Mouse (Mus musculus) granulocyte monocyte progenitor cell, adult 5-6 weeks (primary cell): ENCODE results near the gene Tmod3. TPM values are rescaled to one million over a fixed set of nuclear protein-coding genes. Genes with fewer than 3 reads are reported as not detected.
A peak's percentile ranks its signal among the peaks of the same experiment; 100 is the strongest.

ENCODE experiments used
- ATAC-seq: replicated peaks from 2 replicates; pipeline ENCODE4 v1.8.0; 2016; ENCODE audit warnings: mild to moderate bottlenecking, moderate TSS enrichment, inconsistent platforms; ENCODE audit not compliant: poor library complexity, severe bottlenecking
- total RNA-seq, 2 experiments: library from RNA; stranded (forward) in 1 of 2; stranded (reverse) in 1 of 2; fragments of 200-712, 200-1000 nt in 1 of 2; fragments of >200 nt in 1 of 2; fragmentation: Nextera tagmentation in 1 of 2; gene quantifications; 2 replicates each; pipeline ENCODE4 v1.2.3; 2014 to 2017

Tmod3 gene
- 52.9 and 58.1 TPM in 2 replicates for total RNA-seq (2014; fragmentation: Nextera tagmentation)
- total RNA-seq (2017): 59.5 and 64.2 TPM in 2 replicates

GRCm38 (mm10) chr9:75559512-75560012, at the start of gene Tmod3:
Gene Tmod3, minus strand, starts transcription at chr9:75559657.
- peak; percentile 92 for ATAC-seq

DNA sequence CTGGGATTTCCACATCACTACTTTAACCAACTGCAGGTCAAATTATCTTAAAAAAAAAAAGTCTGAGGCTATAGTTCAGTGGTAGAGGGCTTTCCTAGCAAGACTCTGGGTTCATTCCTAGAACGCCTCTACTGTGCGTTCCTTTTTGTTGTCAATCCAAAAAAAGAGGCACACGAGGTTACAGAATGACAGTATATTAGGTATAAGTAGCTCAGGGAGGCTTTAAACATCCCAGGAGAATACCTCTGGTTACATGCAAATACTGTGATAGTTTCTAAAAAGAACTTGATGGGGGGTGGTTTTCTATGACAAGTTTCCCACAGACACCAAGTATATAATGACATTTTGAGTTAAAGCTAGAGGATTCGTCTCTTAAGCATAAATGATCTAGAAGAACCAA, 48.0 kb upstream of the Tmod3 start:
- no peak for ATAC-seq

DNA sequence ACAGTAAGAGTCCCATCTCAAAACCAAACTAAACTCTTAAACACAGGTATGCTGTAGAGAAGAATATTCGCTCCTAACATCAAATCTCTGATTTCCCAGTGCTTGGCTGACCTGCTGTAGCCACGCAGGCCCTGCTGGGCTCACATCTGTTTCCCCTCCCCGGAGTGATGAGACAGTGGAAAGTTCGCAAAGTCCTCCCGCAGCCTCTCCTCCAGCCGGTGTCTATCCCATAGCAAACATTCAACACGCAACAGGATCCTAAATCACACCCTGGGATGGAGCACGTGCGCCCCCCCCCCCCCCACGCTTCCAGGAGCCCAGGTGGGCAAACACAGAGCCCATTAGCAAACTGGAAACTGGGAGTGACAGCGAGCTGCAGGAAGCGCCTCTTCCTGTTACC, 42.1 kb upstream of the Tmod3 start:
- no peak for ATAC-seq

DNA sequence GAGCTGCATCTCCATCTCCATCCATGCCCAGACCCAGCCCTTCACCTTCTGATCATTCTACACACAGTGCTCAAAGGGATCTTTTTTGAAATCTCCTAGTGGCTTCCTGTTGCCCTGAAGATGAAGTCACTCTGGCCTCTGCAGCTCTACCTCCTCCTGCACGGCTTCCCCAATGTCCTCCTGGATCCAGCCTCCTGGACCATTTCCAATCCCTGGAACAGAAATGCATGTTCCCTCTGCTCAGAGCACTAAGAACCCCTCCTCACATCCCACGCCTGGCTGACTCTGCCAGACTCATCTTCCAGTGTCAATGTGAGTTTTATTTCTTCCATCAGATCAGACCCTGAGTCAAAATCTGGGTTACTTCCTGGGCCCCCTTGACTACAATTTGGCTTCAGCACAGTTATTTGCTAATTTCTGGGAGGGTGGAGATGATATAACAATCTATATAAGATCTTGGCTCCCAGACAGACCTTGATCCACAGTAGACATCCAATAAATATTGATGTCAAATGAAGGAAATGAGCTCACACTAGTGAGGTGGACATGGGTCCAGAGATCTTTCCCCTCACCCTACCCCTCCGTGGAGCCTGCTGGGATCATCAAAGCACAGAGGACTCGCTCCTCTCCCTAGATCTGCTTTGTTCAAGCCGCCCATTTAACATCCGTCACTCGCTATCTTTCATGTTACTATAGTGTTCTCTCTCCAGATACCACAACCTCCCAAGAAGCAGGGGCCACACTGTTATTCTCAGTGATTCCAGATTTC, 40.9 kb upstream of the Tmod3 start:
- ATAC-seq: no peak

DNA sequence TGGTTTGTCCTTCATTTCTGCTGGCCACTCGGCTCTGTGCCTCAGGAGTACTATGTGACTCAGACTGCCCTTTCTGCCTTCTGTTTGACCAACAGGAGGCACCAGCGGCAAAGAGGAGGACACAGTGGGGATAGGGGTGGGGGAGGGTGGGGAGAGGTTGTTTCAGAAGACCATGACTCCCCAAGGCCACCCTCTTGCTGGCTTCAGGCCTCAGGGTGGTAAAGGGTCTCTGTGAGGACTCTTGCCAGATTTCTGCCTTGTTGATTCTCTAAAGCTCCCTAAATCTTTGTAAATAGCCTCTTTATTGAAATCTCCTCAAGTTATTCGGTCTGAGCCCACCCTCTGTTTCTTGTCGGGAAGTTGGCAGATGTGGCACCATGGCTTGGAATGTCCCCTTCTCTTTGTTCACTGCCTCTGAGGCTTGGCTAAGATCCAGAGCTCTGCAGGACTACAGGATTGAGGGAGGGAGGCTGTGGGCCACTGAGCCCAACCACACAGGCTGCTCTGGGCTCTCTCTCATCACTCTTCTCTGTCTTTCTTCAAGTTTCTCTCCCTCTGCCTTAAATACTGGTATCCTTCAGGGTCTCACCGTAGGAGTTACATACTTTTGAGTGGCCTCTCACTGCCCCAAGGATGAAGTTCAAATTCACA, 39.9 kb upstream of the Tmod3 start:
- ATAC-seq: no peak

- no peak for ATAC-seq
Observed at GRCm38 (mm10) chr9:75597596-75597995, 38.1 kb upstream of the Tmod3 start.

- ATAC-seq: peak; percentile 20
Observed at GRCm38 (mm10) chr9:75597036-75597435, 37.6 kb upstream of the Tmod3 start.

DNA sequence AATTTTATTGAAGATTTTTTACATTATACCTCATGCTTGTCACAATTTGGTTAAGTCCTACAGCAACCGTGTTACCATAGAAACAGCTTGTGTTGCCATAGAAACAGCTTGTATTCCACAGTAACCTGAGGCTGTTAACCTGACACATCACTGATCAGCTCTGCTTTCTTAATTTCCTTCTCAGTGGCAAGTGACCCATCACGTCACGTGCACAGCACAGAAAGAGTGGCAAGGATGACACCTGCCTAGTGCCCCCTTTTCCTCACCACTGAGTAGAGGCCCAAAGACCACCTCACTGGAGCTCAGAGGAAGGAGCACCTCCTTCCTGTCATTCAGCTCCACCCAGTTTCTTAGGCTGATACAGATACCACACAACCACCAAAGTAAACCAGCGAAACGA, 34.0 kb upstream of the Tmod3 start:
- ATAC-seq: no peak

- ATAC-seq: no peak
Observed at GRCm38 (mm10) chr9:75589850-75590790, 30.7 kb upstream of the Tmod3 start.

DNA sequence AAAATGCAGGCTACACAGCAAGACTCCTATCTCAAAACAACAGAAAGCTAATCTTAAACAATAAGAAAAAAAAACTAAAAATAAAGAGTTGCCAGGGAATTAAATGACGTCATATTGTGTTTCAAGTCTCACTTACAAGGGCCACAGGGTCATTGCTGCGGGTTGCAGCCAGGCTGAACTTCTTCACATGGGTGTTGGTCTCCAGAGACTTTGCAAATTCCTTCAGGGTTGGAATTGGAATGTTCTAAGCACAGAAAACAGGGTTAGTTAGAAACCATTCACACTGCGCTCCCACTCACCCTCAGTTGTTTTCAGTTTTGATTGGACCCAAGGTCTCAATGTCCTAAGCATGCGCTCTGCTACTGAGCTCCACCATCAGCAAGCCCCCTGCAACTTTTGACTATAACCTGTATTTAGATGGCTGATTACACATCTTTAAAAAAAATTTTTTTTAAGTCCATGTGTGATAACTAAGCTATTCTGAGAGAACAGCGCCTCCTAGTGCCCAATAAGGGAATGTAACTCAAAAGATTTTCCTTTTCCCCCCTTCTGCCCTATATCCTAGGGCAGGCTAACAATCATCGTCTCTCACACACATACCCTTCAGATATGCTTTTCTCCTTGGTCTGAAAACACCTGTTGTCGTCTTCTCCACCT, 22.4 kb upstream of the Tmod3 start:
- ATAC-seq: peak; percentile 78

GRCm38 (mm10) chr9:75579321-75579720, 19.9 kb upstream of the Tmod3 start:
- ATAC-seq: no peak

- ATAC-seq: no peak
Observed at GRCm38 (mm10) chr9:75571036-75571942, 11.8 kb upstream of the Tmod3 start.

DNA sequence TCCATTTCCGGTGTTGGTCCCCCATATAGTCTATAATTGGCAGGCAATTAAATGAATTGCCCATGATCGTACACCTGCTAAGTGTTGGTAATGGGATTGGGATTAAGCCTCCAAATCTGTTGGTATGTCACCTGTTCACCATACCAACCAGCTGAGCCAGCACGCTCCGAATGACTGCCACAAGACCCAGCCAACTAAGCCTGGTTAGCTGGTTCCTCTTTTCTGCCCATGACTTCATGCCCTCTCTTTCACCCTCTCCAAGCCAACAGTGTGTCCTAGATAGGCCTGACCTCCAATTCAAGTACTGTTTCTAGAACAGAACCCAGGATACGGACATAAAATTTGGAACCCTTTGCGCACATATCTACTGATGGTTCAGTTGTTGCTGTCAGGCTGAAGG, 8.9 kb upstream of the Tmod3 start:
- ATAC-seq: peak; percentile 94

DNA sequence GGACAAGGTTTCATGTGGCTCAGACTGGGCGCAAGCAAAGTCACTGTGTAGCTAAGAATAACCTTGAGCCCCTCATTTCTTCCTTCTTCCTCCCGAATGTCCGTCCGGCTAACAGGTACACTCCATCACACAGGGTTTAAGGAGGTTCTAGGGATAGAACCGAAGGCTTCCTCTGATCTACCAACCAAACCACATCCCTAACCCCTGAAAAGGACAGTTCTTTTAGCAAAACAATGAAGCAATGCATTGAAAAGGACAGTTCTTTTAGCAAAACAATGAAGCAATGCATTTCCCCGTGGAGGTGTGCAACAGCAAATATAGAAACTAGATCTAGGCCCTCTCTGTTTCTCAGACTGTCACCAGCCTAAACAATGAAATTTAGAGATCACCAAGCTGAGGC, 5.4 kb upstream of the Tmod3 start:
- no peak for ATAC-seq

GRCm38 (mm10) chr9:75563622-75564021, 4.2 kb upstream of the Tmod3 start:
- ATAC-seq: no peak

GRCm38 (mm10) chr9:75563176-75563575, 3.7 kb upstream of the Tmod3 start:
- no peak for ATAC-seq

DNA sequence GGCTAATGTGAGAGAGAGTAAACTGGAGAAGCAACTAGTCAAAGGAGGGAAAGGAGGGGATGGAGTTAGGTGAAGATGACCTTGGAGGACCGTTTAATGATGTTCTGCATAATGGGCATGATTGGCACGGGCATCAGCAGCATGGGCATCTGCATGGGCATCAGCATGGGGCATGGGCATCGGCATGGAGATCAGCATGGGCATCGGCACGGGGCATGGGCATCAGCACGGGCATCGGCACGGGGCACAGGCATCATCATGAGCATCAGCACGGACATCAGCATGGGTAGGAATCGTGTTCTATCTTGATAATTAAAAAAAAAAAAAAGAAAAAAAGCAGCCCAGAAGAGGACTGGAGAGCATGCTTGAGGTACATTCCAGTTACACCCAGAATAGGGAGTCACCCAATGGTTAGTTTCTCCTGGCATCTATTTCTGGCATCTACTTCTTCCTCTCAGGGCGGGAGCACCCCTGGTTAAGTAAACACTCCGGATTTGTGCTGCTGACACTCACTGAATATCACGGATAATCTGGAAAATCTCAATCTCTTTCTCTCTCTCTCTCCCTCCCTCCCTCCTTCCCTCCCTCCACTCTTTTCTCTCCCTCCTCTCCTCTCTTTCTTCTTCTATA, 1.7 kb upstream of the Tmod3 start:
- no peak for ATAC-seq

- ATAC-seq: no peak
Observed at GRCm38 (mm10) chr9:75560353-75560752, 896 bp upstream of the Tmod3 start.
